Mouse (Mus musculus): ENCODE data around the gene Akap6. TPM values are rescaled to one million over a fixed set of nuclear protein-coding genes. Genes with fewer than 3 reads are reported as not detected.

Akap6 gene
- total RNA-seq, 1 experiment, result 0.09 TPM

DNA sequence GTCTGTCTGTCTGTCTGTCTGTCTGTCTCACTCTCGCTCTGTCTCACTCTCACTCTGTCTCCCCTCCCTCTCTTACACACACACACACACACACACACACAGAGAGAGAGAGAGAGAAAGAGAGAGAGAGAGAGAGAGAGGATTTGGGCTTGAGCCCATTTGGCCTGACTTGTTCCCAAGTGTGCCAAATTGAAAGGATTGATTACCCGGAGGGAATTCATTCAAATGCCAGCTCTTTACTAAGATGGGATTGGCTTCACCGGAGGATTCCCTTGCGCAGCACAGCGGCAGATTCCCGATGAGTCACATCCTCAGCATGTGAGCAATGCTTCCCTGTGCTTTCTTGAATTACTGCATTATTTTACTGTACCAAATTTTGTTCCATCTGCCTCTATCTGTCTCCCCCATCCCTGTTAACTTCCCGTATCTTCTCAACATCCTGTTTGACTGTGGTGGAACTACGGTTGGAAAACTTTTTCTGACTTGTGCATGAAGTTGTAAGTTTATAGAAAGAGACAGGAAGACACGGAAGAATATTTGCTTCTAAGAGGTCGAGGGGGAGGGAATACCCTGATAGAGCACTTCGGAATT is 447.4 kb downstream of the Akap6 start:
- Histone ChIP-seq H3K9ac (ENCODE audit: insufficient read depth, low read depth, low read length, poor library complexity, severe bottlenecking) (no peak overlapping the region), H3K9me3 (ENCODE audit: control insufficient read depth, insufficient read depth, low read depth, low read length) (no peaks in the 10 kb centered on the region), H3K27ac (ENCODE audit: insufficient read depth, low read depth, low read length, poor library complexity, severe bottlenecking) (no peak overlapping the region), H3K4me3 (ENCODE audit: insufficient read depth in 1 of 2, low read depth in 1 of 2, low read length in 2 of 2, poor library complexity in 1 of 2, severe bottlenecking in 1 of 2) (no peak overlapping the region), H3K36me3 (ENCODE audit: control insufficient read depth, insufficient read depth, low read length, poor library complexity, severe bottlenecking) (no peaks in the 10 kb centered on the region), H3K4me1 (ENCODE audit: control insufficient read depth in 2 of 2, insufficient read depth in 2 of 2, low read length in 2 of 2, poor library complexity in 1 of 2) (no peaks in the 10 kb centered on the region)
- in situ Hi-C loops (cut with MboI; ENCODE audit: low sequenced_read_pairs in 2 of 2, unreplicated experiment in 2 of 2), result no loop called here
- no peak for DNase-seq (ENCODE audit: low read depth, low spot score)
- TF ChIP-seq ZNF384 (IDR thresholded peaks at IDR 0.05; ENCODE audit: low read depth, low read length) (no peak), HCFC1 (IDR thresholded peaks at IDR 0.05; ENCODE audit: borderline replicate concordance, insufficient read depth, low read length) (no peak), ZC3H11A (IDR thresholded peaks at IDR 0.05; ENCODE audit: borderline replicate concordance, low read depth, low read length) (no peak), CHD2 (IDR thresholded peaks at IDR 0.05; ENCODE audit: low read depth, low read length) (no peak), MAFK (IDR thresholded peaks at IDR 0.05; ENCODE audit: insufficient read depth, low read depth, low read length) (no peak)

DNA sequence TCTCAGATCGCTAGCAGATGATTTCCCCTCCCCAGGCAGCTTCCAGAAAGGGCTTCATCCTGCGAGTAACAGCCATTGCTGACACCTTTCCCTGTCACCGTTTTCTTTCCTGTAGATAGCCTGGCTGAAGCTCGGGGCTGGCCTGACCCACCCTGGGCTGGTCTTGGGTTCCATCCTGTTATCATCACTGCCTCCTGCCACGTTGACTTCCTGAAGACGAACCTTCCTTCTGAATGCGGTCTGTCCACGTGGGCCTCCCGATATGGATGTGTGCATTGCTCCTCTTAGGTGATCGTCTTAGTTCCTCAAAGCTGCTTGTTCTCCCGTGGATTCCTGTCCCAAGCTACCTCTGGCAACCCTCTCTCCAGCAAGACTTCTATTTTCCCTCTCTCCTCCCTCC is 448.5 kb downstream of the Akap6 start:
- TF ChIP-seq MAFK (IDR thresholded peaks at IDR 0.05; ENCODE audit: insufficient read depth, low read depth, low read length), result no peak
- TF ChIP-seq ZNF384 (IDR thresholded peaks at IDR 0.05; ENCODE audit: low read depth, low read length), result no peak
- TF ChIP-seq HCFC1 (IDR thresholded peaks at IDR 0.05; ENCODE audit: borderline replicate concordance, insufficient read depth, low read length), result no peak
- TF ChIP-seq ZC3H11A (IDR thresholded peaks at IDR 0.05; ENCODE audit: borderline replicate concordance, low read depth, low read length), result no peak
- no peak for TF ChIP-seq CHD2 (IDR thresholded peaks at IDR 0.05; ENCODE audit: low read depth, low read length)
- no peak overlapping the region for H3K27ac ChIP-seq (ENCODE audit: insufficient read depth, low read depth, low read length, poor library complexity, severe bottlenecking)
- no peaks in the 10 kb centered on the region for H3K9me3 ChIP-seq (ENCODE audit: control insufficient read depth, insufficient read depth, low read depth, low read length)
- DNase-seq (ENCODE audit: low read depth, low spot score), result no peak
- no peaks in the 10 kb centered on the region for H3K4me1 ChIP-seq (ENCODE audit: control insufficient read depth in 2 of 2, insufficient read depth in 2 of 2, low read length in 2 of 2, poor library complexity in 1 of 2)
- no peak overlapping the region for H3K9ac ChIP-seq (ENCODE audit: insufficient read depth, low read depth, low read length, poor library complexity, severe bottlenecking)
- H3K36me3 ChIP-seq (ENCODE audit: control insufficient read depth, insufficient read depth, low read length, poor library complexity, severe bottlenecking), result no peaks in the 10 kb centered on the region
- in situ Hi-C loops (cut with MboI; ENCODE audit: low sequenced_read_pairs in 2 of 2, unreplicated experiment in 2 of 2), result no loop called here
- no peak overlapping the region for H3K4me3 ChIP-seq (ENCODE audit: insufficient read depth in 1 of 2, low read depth in 1 of 2, low read length in 2 of 2, poor library complexity in 1 of 2, severe bottlenecking in 1 of 2)

DNA sequence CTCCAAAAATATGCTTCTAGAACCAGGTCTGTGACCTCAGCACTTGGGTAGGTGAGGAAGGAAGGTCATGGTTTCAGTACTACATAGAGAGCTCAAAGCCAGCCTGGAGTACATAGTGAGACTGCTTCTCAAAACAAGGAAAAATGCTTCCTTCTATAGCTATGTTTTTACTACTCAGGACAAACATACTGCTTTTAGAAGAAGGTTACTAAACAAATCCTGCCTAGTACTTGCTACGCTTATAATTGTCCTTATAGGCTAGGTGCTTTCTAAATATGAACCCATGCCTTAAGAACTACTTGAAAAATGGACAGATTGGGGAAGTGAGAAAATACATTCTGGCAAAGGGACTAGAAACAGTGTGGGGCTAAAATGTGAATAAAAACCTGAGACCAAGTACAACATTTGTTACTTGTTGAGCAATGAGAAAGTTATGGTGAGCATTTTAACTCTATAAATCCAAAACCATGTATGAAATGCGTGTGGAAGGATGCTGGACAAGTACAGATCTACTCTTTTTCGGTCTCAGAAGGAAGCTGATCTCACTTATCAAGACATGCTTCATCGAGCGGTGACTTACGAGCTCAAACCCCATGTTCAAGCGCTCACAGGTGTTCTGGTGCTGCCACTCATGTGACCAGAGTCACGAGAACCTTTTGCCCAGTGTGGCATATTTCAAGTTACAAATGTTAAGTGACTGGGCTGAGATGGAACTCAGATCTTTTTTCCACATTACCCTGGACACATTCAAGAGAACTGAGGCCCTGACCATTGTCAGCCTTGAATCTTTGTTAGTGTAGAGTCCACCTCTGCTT is 469.2 kb downstream of the Akap6 start:
- no peaks in the 10 kb centered on the region for H3K4me1 ChIP-seq (ENCODE audit: control insufficient read depth in 2 of 2, insufficient read depth in 2 of 2, low read length in 2 of 2, poor library complexity in 1 of 2)
- H3K9me3 ChIP-seq (ENCODE audit: control insufficient read depth, insufficient read depth, low read depth, low read length), result no peaks in the 10 kb centered on the region
- no peak for DNase-seq (ENCODE audit: low read depth, low spot score)
- H3K27ac ChIP-seq (ENCODE audit: insufficient read depth, low read depth, low read length, poor library complexity, severe bottlenecking), result no peak overlapping the region
- in situ Hi-C loops (cut with MboI; ENCODE audit: low sequenced_read_pairs in 2 of 2, unreplicated experiment in 2 of 2), result no loop called here
- H3K36me3 ChIP-seq (ENCODE audit: control insufficient read depth, insufficient read depth, low read length, poor library complexity, severe bottlenecking), result no peaks in the 10 kb centered on the region
- no peak overlapping the region for H3K4me3 ChIP-seq (ENCODE audit: insufficient read depth in 1 of 2, low read depth in 1 of 2, low read length in 2 of 2, poor library complexity in 1 of 2, severe bottlenecking in 1 of 2)
- H3K9ac ChIP-seq (ENCODE audit: insufficient read depth, low read depth, low read length, poor library complexity, severe bottlenecking), result no peak overlapping the region
- no peak for TF ChIP-seq CHD2 (IDR thresholded peaks at IDR 0.05; ENCODE audit: low read depth, low read length)
- no peak for TF ChIP-seq HCFC1 (IDR thresholded peaks at IDR 0.05; ENCODE audit: borderline replicate concordance, insufficient read depth, low read length)
- TF ChIP-seq ZNF384 (IDR thresholded peaks at IDR 0.05; ENCODE audit: low read depth, low read length), result no peak
- TF ChIP-seq MAFK (IDR thresholded peaks at IDR 0.05; ENCODE audit: insufficient read depth, low read depth, low read length), result no peak
- TF ChIP-seq ZC3H11A (IDR thresholded peaks at IDR 0.05; ENCODE audit: borderline replicate concordance, low read depth, low read length), result no peak

DNA sequence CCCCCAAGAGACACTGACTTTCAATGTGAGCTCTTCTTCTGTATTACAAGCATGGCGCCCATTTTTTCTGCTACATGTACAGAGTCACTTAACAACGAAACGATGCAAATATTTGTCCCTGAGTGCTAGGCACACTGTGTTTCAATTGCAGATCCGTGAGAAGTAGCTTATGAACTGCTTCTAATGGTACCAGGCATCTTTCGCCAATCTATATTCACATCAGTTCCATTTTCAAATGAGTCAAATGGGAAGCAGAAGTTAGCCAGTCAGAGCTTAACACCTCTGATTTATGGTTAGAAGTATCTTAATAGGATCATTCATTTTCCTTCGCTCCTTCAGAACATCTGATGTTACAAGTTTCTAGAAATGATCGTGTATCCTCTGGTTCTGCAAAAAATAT is 492.3 kb downstream of the Akap6 start:
- TF ChIP-seq ZC3H11A (IDR thresholded peaks at IDR 0.05; ENCODE audit: borderline replicate concordance, low read depth, low read length), result no peak
- no peak for TF ChIP-seq MAFK (IDR thresholded peaks at IDR 0.05; ENCODE audit: insufficient read depth, low read depth, low read length)
- Histone ChIP-seq H3K27ac (ENCODE audit: insufficient read depth, low read depth, low read length, poor library complexity, severe bottlenecking) (no peak overlapping the region), H3K4me1 (ENCODE audit: control insufficient read depth in 2 of 2, insufficient read depth in 2 of 2, low read length in 2 of 2, poor library complexity in 1 of 2) (no peaks in the 10 kb centered on the region), H3K9ac (ENCODE audit: insufficient read depth, low read depth, low read length, poor library complexity, severe bottlenecking) (no peak overlapping the region), H3K36me3 (ENCODE audit: control insufficient read depth, insufficient read depth, low read length, poor library complexity, severe bottlenecking) (no peaks in the 10 kb centered on the region), H3K9me3 (ENCODE audit: control insufficient read depth, insufficient read depth, low read depth, low read length) (no peaks in the 10 kb centered on the region), H3K4me3 (ENCODE audit: insufficient read depth in 1 of 2, low read depth in 1 of 2, low read length in 2 of 2, poor library complexity in 1 of 2, severe bottlenecking in 1 of 2) (no peak overlapping the region)
- in situ Hi-C loops (cut with MboI; ENCODE audit: low sequenced_read_pairs in 2 of 2, unreplicated experiment in 2 of 2), result no loop called here
- no peak for DNase-seq (ENCODE audit: low read depth, low spot score)
